Mouse (Mus musculus) ES-Bruce4 (cell line): ENCODE measurements around the gene Hoxb6. TPM values are rescaled to one million over a fixed set of nuclear protein-coding genes. Genes with fewer than 3 reads are reported as not detected.

Experiments used
- H3K27ac ChIP-seq: 2 replicates; pipeline ENCODE4 v1.5.1; 2012; ENCODE audit warnings: low read length, inconsistent platforms; ENCODE audit not compliant: insufficient read depth
- H3K27me3 ChIP-seq: 2 replicates; pipeline ENCODE4 v1.6.1; 2012; ENCODE audit warnings: mild to moderate bottlenecking, low read length, inconsistent platforms; ENCODE audit not compliant: control insufficient read depth, poor library complexity, insufficient read depth, severe bottlenecking
- H3K36me3 ChIP-seq: 2 replicates; pipeline ENCODE4 v1.6.1; 2012; ENCODE audit warnings: inconsistent platforms, mild to moderate bottlenecking, low read length, moderate library complexity; ENCODE audit not compliant: control insufficient read depth, poor library complexity, insufficient read depth, severe bottlenecking
- H3K4me1 ChIP-seq: one replicate; pipeline ENCODE4 v1.8.1; 2011; ENCODE audit warnings: low read length; ENCODE audit not compliant: control insufficient read depth, insufficient read depth
- H3K4me3 ChIP-seq: 2 replicates; pipeline ENCODE4 v1.5.1; 2011; ENCODE audit warnings: low read depth, mild to moderate bottlenecking, low read length
- H3K9ac ChIP-seq: 2 replicates; pipeline ENCODE4 v1.6.1; 2012; ENCODE audit warnings: low read depth, mild to moderate bottlenecking, inconsistent platforms; ENCODE audit not compliant: poor library complexity, severe bottlenecking
- H3K9me3 ChIP-seq: replicated peaks from 2 replicates; pipeline ENCODE4 v1.6.1; 2012; ENCODE audit warnings: mild to moderate bottlenecking, low read length, inconsistent platforms; ENCODE audit not compliant: control insufficient read depth, poor library complexity, insufficient read depth, severe bottlenecking
- CTCF ChIP-seq: IDR thresholded peaks from one replicate; pipeline ENCODE4 v1.8.1; 2011; ENCODE audit warnings: low read depth, low read length
- EP300 ChIP-seq: IDR thresholded peaks from 2 replicates; pipeline ENCODE4 v1.6.1; 2011; ENCODE audit warnings: low read depth, low read length; ENCODE audit not compliant: insufficient read depth
- POLR2A ChIP-seq: IDR thresholded peaks from one replicate; pipeline ENCODE4 v1.8.1; 2011; ENCODE audit warnings: low read length; ENCODE audit not compliant: insufficient read depth
- polyA plus RNA-seq: library from polyadenylated mRNA; stranded (reverse); fragments of >200 nt; gene quantifications from 2 replicates; pipeline ENCODE4 v1.2.4, GENCODE M21; 2011; ENCODE audit warnings: low read depth; ENCODE audit not compliant: missing spikeins, insufficient read depth, insufficient read length

Hoxb6 gene
- polyA plus RNA-seq, 1 experiment, result not detected

DNA sequence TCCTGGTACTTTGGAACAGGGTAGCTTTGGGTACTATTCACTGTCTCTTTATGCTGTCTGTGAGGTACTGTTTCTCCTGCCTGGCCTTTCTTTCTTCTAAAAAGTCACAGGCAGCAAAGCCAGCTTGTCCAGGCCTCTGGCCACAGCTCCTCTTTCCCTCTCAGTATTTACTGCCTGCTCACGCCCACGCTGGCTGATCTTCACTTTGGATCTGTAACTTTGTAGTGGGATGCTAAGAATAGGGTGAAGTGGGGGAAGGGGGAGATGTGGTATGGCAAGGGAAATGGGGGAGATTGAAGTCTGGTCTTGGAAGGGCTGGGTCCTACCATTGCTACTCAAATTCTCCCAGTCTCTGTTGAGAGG, 41.7 kb downstream of the Hoxb6 start:
- H3K27ac ChIP-seq, result no peak overlapping the region
- H3K27me3 ChIP-seq, result peaks cover 62% of the 10 kb centered on the region
- peaks cover 2% of the 10 kb centered on the region for H3K4me1 ChIP-seq
- no peaks in the 10 kb centered on the region for H3K36me3 ChIP-seq
- no peak overlapping the region for H3K4me3 ChIP-seq
- H3K9me3 ChIP-seq, result no peaks in the 10 kb centered on the region
- TF ChIP-seq CTCF (no peak), POLR2A (no peak), EP300 (no peak)
- no peak overlapping the region for H3K9ac ChIP-seq

DNA sequence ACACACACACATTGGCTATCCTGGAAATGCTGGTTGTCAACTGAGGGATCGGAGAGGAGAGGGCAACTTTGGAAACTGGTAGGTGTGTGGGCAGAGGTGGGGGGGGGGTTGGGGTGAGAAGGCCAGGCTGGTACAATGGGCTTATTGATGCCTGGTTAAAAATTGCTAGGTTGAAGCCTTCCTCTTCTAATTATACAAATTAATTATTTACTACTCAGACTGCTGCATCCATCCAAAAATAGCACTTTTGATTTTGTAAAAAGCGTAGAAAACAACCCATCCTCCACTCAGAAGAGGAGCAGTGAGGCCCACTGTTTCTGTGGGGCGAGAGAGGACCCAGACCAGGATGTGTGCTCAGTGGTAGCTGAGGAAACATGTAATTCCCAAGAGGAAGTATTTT, 42.7 kb downstream of the Hoxb6 start:
- H3K27me3 ChIP-seq, result peaks cover 67% of the 10 kb centered on the region
- H3K36me3 ChIP-seq, result no peaks in the 10 kb centered on the region
- H3K4me1 ChIP-seq, result peaks cover 2% of the 10 kb centered on the region
- H3K4me3 ChIP-seq, result no peak overlapping the region
- H3K9ac ChIP-seq, result no peak overlapping the region
- no peak overlapping the region for H3K27ac ChIP-seq
- TF ChIP-seq EP300 (no peak), POLR2A (no peak), CTCF (no peak)
- no peaks in the 10 kb centered on the region for H3K9me3 ChIP-seq

DNA sequence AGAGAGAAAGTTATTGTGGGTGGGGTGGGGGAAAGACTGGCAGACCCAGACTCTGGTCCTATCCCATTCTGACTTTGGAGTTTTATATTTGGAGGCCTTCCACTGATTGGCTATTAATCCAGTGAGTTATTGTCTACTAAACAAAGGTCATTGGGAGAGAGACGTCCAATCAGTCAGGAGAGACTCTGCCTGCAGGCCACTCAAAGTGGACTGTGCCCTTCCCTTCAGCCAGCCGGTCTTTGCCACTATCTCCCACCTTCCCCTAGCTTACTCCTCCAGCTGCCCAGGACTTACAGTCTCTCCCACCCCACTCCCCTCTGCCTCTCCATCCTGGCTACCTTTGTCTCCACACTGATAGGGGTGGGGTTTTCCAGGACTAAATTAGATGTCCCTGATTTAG, 44.3 kb downstream of the Hoxb6 start:
- Histone ChIP-seq H3K27me3 (peaks cover 72% of the 10 kb centered on the region), H3K9me3 (no peaks in the 10 kb centered on the region), H3K27ac (no peak overlapping the region), H3K4me1 (peaks cover 2% of the 10 kb centered on the region), H3K36me3 (no peaks in the 10 kb centered on the region), H3K9ac (no peak overlapping the region), H3K4me3 (no peak overlapping the region)
- TF ChIP-seq EP300 (no peak), POLR2A (no peak), CTCF (no peak)

DNA sequence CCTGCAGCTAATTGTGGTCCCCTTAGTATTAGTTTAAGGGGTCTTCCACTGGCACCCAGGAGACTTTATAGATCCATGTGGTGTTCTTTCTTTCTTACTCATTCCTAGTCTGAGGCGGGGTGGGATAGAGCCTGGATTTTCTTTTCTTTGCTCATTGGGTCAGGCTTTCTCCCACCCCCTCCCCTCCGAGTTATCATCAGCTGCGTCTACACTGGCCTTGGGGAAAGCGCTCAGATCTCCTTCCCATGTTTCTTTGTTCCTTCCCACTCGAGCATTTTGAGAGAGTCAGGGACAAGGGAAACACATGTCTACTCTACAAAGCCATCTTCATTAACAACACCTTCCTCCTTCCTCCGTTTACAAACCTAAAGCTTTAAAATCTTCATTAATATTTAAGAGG, 44.8 kb downstream of the Hoxb6 start:
- Histone ChIP-seq H3K9ac (no peak overlapping the region), H3K4me1 (no peaks in the 10 kb centered on the region), H3K9me3 (no peaks in the 10 kb centered on the region), H3K27ac (no peak overlapping the region), H3K4me3 (no peak overlapping the region), H3K27me3 (peaks cover 71% of the 10 kb centered on the region), H3K36me3 (no peaks in the 10 kb centered on the region)
- TF ChIP-seq EP300 (no peak), POLR2A (no peak)

DNA sequence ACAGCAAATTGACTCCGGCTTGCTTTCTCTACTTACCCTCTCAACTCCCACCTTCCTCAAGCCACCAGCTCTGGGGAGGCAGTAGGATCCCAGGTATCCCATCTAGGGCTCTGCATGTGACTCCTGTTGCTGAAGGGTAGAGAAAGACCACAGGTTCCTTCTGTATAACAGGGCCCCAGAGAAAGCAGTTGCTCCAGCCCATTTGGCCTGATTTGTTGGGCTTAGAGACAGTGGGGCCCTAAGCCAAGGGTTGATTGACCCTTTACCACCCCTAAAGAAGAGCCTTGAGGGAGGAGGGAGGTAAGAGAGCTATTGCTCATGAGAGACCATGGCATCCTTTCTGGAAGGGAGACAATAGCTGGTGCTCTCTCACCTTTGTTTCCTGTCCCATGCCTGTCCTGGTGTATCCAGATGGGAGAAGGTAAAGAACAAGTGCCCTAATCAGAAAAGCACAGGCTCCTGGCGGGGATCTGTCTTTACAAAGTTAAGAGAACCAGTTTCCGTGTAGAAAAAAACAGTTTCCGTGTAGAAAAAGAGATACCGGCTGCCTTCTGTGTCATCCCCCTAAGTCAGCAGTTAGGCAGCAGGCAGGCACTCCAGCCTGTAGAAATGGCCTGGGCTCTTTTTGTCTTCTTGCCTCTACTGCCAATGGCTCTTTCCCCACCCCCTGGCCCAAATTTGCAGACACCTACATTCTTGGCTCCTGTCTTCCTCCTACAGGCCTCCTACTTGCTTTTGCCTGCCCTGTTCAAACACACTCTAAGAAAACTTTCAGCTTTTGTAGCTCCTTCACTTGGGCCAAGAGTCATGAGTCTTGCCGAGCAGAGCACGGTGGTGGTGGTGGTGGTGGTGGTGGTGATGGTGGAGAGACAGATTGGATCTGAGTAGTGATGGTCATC, 46.9 kb downstream of the Hoxb6 start:
- no peaks in the 10 kb centered on the region for H3K9me3 ChIP-seq
- H3K27me3 ChIP-seq, result peaks cover 70% of the 10 kb centered on the region
- H3K9ac ChIP-seq, result no peak overlapping the region
- no peaks in the 10 kb centered on the region for H3K4me1 ChIP-seq
- no peaks in the 10 kb centered on the region for H3K36me3 ChIP-seq
- H3K4me3 ChIP-seq, result no peak overlapping the region
- H3K27ac ChIP-seq, result no peak overlapping the region
- TF ChIP-seq POLR2A, result no peak
- TF ChIP-seq CTCF, result no peak
- no peak for TF ChIP-seq EP300

DNA sequence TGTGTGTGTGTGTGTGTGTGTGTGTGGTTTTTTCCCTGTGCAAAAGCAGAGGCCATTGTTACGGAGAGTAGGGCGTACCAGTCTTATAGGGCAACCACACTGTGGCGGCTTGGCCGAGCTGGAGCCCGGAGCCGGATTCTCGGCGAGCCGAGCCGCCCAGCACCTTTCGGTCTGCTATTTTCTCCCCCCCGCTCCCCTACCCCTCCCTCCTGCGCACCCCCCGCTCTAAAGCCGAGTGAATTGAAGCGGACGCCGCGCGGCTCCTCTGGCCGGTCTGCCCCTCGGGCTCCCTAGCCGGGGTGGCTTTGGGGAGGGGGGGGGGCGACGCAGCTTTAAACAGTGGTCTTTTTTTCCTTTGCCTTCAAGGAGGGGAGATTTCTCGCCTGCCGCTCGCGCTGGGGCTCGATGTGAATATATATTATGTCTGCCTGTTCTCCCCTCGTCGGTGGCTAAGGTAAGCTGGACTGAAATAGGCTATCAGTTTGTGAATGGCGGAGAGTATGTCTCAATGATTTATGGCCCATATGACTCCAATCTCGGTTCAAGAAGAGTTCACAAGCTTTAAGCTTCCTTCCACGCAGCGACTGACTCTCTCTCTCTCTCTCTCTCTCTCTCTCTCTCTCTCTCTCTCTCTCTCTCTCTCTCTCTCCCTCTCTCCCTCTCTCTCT, 48.6 kb downstream of the Hoxb6 start:
- TF ChIP-seq EP300 (no peak), CTCF (no peak), POLR2A (no peak)
- 0 out of 2 replicates have a peak overlapping the region, but pooled peaks have one; percentile 32 for H3K9ac ChIP-seq
- no peak overlapping the region for H3K27ac ChIP-seq
- H3K4me3 ChIP-seq, result no peak overlapping the region
- H3K36me3 ChIP-seq, result no peaks in the 10 kb centered on the region
- H3K9me3 ChIP-seq, result no peaks in the 10 kb centered on the region
- H3K4me1 ChIP-seq, result no peaks in the 10 kb centered on the region
- H3K27me3 ChIP-seq, result peaks cover 76% of the 10 kb centered on the region
